ENCODE assay signal across 17 mouse cellular contexts in genomic region chr2:140784626-140785025, GRCm38 (mm10).
DNase-seq lines count a peak whose midpoint lies in the region; ATAC-seq and TF ChIP-seq lines count a peak whose summit lies in the region.
"Had no signal": no experiment of that assay in that cellular context is flagged by ENCODE, and none has a peak within 500 bp of the region (broad histone marks: within the 10 kb centered on the region; RNA-seq: fewer than 3 reads in every experiment).

No protein-coding gene starts in this region.

- no peak overlapping the region for H3K27ac ChIP-seq in liver, embryonic 12.5 days
- H3K27ac ChIP-seq in midbrain, embryonic 10.5 days (replicated peaks) = no peak overlapping the region
- H3K27ac ChIP-seq in stomach, postnatal 0 days (replicated peaks) = no peak overlapping the region
- H3K27ac ChIP-seq: embryonic facial prominence, embryonic 15.5 days; forebrain, embryonic 13.5 days; heart, embryonic 10.5 days; kidney, postnatal 0 days; lung, embryonic 15.5 days had no signal

- H3K4me3 ChIP-seq in liver, embryonic 12.5 days = no peak overlapping the region
- H3K4me3 ChIP-seq in midbrain, embryonic 10.5 days = no peak overlapping the region
- H3K4me3 ChIP-seq in stomach, postnatal 0 days (ENCODE audit: low read depth, low read length) = no peak overlapping the region
- H3K4me3 ChIP-seq: embryonic facial prominence, embryonic 15.5 days; forebrain, embryonic 13.5 days; heart, embryonic 10.5 days; lung, embryonic 15.5 days had no signal

- H3K4me2 ChIP-seq in liver, embryonic 12.5 days = no peak overlapping the region
- no peak overlapping the region for H3K4me2 ChIP-seq in stomach, postnatal 0 days (replicated peaks; ENCODE audit: low read depth)
- H3K4me2 ChIP-seq: embryonic facial prominence, embryonic 15.5 days; forebrain, embryonic 13.5 days; lung, embryonic 15.5 days had no signal

- H3K9me3 ChIP-seq in liver, embryonic 12.5 days (replicated peaks) = no peaks in the 10 kb centered on the region
- H3K9me3 ChIP-seq in midbrain, embryonic 10.5 days (replicated peaks) = no peaks in the 10 kb centered on the region
- H3K9me3 ChIP-seq in stomach, postnatal 0 days (ENCODE audit: control insufficient read depth, low read length) = no peaks in the 10 kb centered on the region
- H3K9me3 ChIP-seq: embryonic facial prominence, embryonic 15.5 days; forebrain, embryonic 13.5 days; heart, embryonic 10.5 days; lung, embryonic 15.5 days had no signal

- ATAC-seq in liver, embryonic 12.5 days = peak; percentile 74
- ATAC-seq in megakaryocyte-erythroid progenitor cell, adult 5-6 weeks (replicated peaks; ENCODE audit: low FRiP score, low TSS enrichment, poor library complexity, severe bottlenecking) = peak; percentile 87
- no peak for ATAC-seq in stomach, postnatal 0 days (ENCODE audit: low FRiP score, low TSS enrichment)
- ATAC-seq: forebrain, embryonic 13.5 days; intestine, embryonic 16.5 days had no signal

- TF ChIP-seq EP300 in stomach, postnatal 0 days (optimal IDR thresholded peaks at IDR 0.05) = no peak

- WGBS in liver, embryonic 12.5 days (ENCODE audit: insufficient replicate concordance) = 14% methylated on average over 2 of the region's 2 CpGs
- 87% methylated on average over 2 of the region's 2 CpGs for WGBS in midbrain, embryonic 10.5 days
- 89% methylated on average over 2 of the region's 2 CpGs for WGBS in stomach, postnatal 0 days

- H3K27me3 ChIP-seq in liver, embryonic 12.5 days (replicated peaks) = no peaks in the 10 kb centered on the region
- no peaks in the 10 kb centered on the region for H3K27me3 ChIP-seq in midbrain, embryonic 10.5 days (ENCODE audit: low read depth, poor library complexity, severe bottlenecking)
- no peaks in the 10 kb centered on the region for H3K27me3 ChIP-seq in stomach, postnatal 0 days (ENCODE audit: control insufficient read depth, insufficient read depth, low read length)
- H3K27me3 ChIP-seq: embryonic facial prominence, embryonic 15.5 days; forebrain, embryonic 13.5 days; lung, embryonic 15.5 days had no signal

- H3K9ac ChIP-seq in liver, embryonic 12.5 days = no peak overlapping the region
- no peak overlapping the region for H3K9ac ChIP-seq in stomach, postnatal 0 days (ENCODE audit: low read length)
- H3K9ac ChIP-seq: embryonic facial prominence, embryonic 15.5 days; forebrain, embryonic 13.5 days; lung, embryonic 15.5 days had no signal

- no peaks in the 10 kb centered on the region for H3K36me3 ChIP-seq in liver, embryonic 12.5 days
- H3K36me3 ChIP-seq in midbrain, embryonic 10.5 days = no peaks in the 10 kb centered on the region
- no peaks in the 10 kb centered on the region for H3K36me3 ChIP-seq in stomach, postnatal 0 days (ENCODE audit: control insufficient read depth, insufficient read depth, low read length)
- H3K36me3 ChIP-seq: embryonic facial prominence, embryonic 15.5 days; heart, embryonic 10.5 days; lung, embryonic 15.5 days had no signal

- peak; percentile 19 for DNase-seq in CD4-positive, CD25-positive, alpha-beta regulatory T cell, adult 2 months (ENCODE audit: low read depth, low spot score)
- peak; percentile 63 for DNase-seq in MEL-GATA-1-ER (ENCODE audit: extremely low read depth, low read depth)
- no peak for DNase-seq in midbrain, embryonic 10.5 days (ENCODE audit: low spot score)
- DNase-seq in cerebellum, adult 9-11 months = no peak
- no peak for DNase-seq in stomach, postnatal 0 days (ENCODE audit: low spot score)
- DNase-seq: adrenal gland, postnatal 14 days; heart, postnatal 36 days; layer of hippocampus, adult 9-11 months; right cerebral cortex, adult 18-20 months had no signal

- H3K4me1 ChIP-seq in liver, embryonic 12.5 days = no peaks in the 10 kb centered on the region
- H3K4me1 ChIP-seq in midbrain, embryonic 10.5 days = no peaks in the 10 kb centered on the region
- no peaks in the 10 kb centered on the region for H3K4me1 ChIP-seq in stomach, postnatal 0 days (replicated peaks; ENCODE audit: control insufficient read depth, insufficient read depth)
- H3K4me1 ChIP-seq: embryonic facial prominence, embryonic 15.5 days; forebrain, embryonic 13.5 days; lung, embryonic 15.5 days had no signal

- TF ChIP-seq CTCF in stomach, postnatal 0 days (IDR thresholded peaks at IDR 0.05; ENCODE audit: low read depth) = no peak

Comparison
In these comparisons a context has a peak if more than half of its experiments do, and no peak if none do; other contexts are left out.
1. DNase-seq: peak in CD4-positive, CD25-positive, alpha-beta regulatory T cell, adult 2 months (single experiment) and MEL-GATA-1-ER (single experiment); none in midbrain, embryonic 10.5 days (single experiment), cerebellum, adult 9-11 months (single experiment) and stomach, postnatal 0 days (single experiment).